Mouse (Mus musculus): Measurements from ENCODE around the gene Papss2. TPM values are rescaled to one million over a fixed set of nuclear protein-coding genes. Genes with fewer than 3 reads are reported as not detected.

The Papss2 gene
- 11.0 and 13.0 TPM in 2 replicates for polyA plus RNA-seq (2015; fragmentation: Nextera tagmentation; extraction: Ambion mirVana)

DNA sequence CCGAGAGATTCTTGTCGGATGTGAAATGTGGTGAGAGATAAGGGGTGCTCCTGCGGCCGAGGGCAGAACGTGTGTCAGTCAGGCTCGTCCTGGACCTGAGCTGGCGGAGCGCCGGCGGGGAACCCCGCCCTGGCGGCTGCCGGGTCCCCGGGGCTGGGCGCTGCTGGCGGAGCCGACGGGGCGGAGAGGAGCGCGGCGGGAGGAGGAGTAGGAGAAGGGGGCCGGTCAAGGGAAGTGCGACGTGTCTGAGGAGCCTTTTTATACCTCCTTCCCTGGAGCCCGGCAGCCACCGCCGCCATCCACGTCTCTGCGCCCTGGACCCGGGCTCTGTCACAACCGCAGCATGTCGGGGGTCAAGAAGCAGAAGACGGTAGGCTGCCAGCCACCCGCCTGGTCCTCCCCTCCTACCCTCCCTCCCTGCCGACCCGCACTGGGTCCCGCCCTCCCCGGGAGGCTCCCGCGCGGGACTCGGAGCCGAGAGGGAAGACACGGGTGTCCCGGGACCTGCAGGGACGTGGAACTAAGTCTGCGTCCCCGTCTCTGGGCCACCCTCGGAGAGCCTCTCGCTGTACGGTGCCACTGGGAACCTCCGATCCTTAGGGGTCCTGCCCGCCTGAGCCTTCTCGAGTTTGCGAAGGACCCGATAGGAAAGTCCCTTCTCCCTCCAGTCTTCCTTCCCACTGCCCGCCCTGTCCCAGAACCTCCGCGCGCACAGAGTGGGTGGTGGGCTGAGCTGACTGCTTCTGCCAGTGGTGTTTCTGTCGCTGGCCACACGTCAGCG is at the start of gene Papss2:
Gene Papss2, plus strand, starts transcription at position 285 of the 781 bp plus-strand sequence.
- peak; percentile 89 for ATAC-seq (ENCODE audit: insufficient read depth, low FRiP score)
- under 1% methylated on average over 62 of the region's 64 CpGs for WGBS
- H3K4me2 ChIP-seq (ENCODE audit: low read depth, low read length) = peak within 1 kb of the TSS; percentile 80
- no peaks in the 10 kb centered on the region for H3K36me3 ChIP-seq (ENCODE audit: control insufficient read depth, insufficient read depth, low read length)
- no peaks in the 10 kb centered on the region for H3K9me3 ChIP-seq (replicated peaks; ENCODE audit: control insufficient read depth, low read length)
- H3K9ac ChIP-seq (ENCODE audit: low read length) = peak within 1 kb of the TSS; percentile 85
- H3K4me3 ChIP-seq (replicated peaks; ENCODE audit: low read length) = peak within 1 kb of the TSS; percentile 75
- H3K4me1 ChIP-seq (ENCODE audit: control insufficient read depth, insufficient read depth, low read length) = peaks cover 4% of the 10 kb centered on the region; the same call in 1 of the 2 replicates
- H3K27me3 ChIP-seq (ENCODE audit: control insufficient read depth, insufficient read depth, low read length) = no peaks in the 10 kb centered on the region
- H3K27ac ChIP-seq (ENCODE audit: low read length) = no peak within 1 kb of the TSS

DNA sequence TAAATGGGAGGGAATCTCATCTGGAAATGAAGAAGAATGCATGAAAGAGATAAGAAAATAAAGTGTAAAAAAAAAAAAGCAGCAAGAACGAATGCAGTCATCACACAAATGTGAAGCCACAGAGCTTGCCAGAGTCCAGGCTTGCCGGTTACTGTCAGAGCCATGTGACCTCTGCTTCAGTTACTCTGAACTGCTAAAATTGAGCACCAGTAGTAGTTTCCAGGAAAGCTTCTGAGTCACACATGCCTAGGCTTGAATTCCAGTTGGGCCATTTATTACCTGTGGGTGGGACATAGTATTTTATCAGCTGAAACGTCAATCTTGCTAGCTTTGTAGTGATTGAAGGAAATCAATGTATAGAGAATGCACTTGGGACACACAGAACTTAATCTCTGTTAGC is 48.2 kb upstream of the Papss2 start:
- H3K9me3 ChIP-seq (replicated peaks; ENCODE audit: control insufficient read depth, low read length) = no peaks in the 10 kb centered on the region
- H3K36me3 ChIP-seq (ENCODE audit: control insufficient read depth, insufficient read depth, low read length) = no peaks in the 10 kb centered on the region
- H3K27me3 ChIP-seq (ENCODE audit: control insufficient read depth, insufficient read depth, low read length) = no peaks in the 10 kb centered on the region
- H3K4me2 ChIP-seq (ENCODE audit: low read depth, low read length) = no peak overlapping the region
- ATAC-seq (ENCODE audit: insufficient read depth, low FRiP score) = peak; percentile 68
- H3K4me3 ChIP-seq (replicated peaks; ENCODE audit: low read length) = no peak overlapping the region
- no peak overlapping the region; the same call in 1 of the 2 replicates for H3K27ac ChIP-seq (ENCODE audit: low read length)
- 53% methylated on average over 3 of the region's 3 CpGs for WGBS
- H3K4me1 ChIP-seq (ENCODE audit: control insufficient read depth, insufficient read depth, low read length) = peaks cover 3% of the 10 kb centered on the region; the same call in 1 of the 2 replicates
- H3K9ac ChIP-seq (ENCODE audit: low read length) = no peak overlapping the region

- no peaks in the 10 kb centered on the region for H3K27me3 ChIP-seq (ENCODE audit: control insufficient read depth, insufficient read depth, low read length)
- H3K27ac ChIP-seq (ENCODE audit: low read length) = no peak overlapping the region
- no peak overlapping the region for H3K9ac ChIP-seq (ENCODE audit: low read length)
- peaks cover 3% of the 10 kb centered on the region; the same call in 1 of the 2 replicates for H3K4me1 ChIP-seq (ENCODE audit: control insufficient read depth, insufficient read depth, low read length)
- H3K36me3 ChIP-seq (ENCODE audit: control insufficient read depth, insufficient read depth, low read length) = no peaks in the 10 kb centered on the region
- WGBS = 80% methylated on average over 15 of the region's 15 CpGs
- ATAC-seq (ENCODE audit: insufficient read depth, low FRiP score) = no peak
- H3K4me2 ChIP-seq (ENCODE audit: low read depth, low read length) = no peak overlapping the region
- H3K4me3 ChIP-seq (replicated peaks; ENCODE audit: low read length) = no peak overlapping the region
- H3K9me3 ChIP-seq (replicated peaks; ENCODE audit: control insufficient read depth, low read length) = no peaks in the 10 kb centered on the region
Measured at GRCm38 (mm10) chr19:32548202-32548601, 47.4 kb upstream of the Papss2 start.

GRCm38 (mm10) chr19:32550446-32550845 is 45.1 kb upstream of the Papss2 start:
- no peak overlapping the region for H3K9ac ChIP-seq (ENCODE audit: low read length)
- no peaks in the 10 kb centered on the region for H3K27me3 ChIP-seq (ENCODE audit: control insufficient read depth, insufficient read depth, low read length)
- 41% methylated on average over 5 of the region's 5 CpGs for WGBS
- no peak overlapping the region for H3K4me3 ChIP-seq (replicated peaks; ENCODE audit: low read length)
- no peak; the same call in 1 of the 2 replicates for ATAC-seq (ENCODE audit: insufficient read depth, low FRiP score)
- H3K4me2 ChIP-seq (ENCODE audit: low read depth, low read length) = no peak overlapping the region
- no peaks in the 10 kb centered on the region for H3K9me3 ChIP-seq (replicated peaks; ENCODE audit: control insufficient read depth, low read length)
- H3K36me3 ChIP-seq (ENCODE audit: control insufficient read depth, insufficient read depth, low read length) = no peaks in the 10 kb centered on the region
- peak overlapping the region; percentile 25; the same call in 1 of the 2 replicates for H3K27ac ChIP-seq (ENCODE audit: low read length)
- peaks cover 3% of the 10 kb centered on the region; the same call in 1 of the 2 replicates for H3K4me1 ChIP-seq (ENCODE audit: control insufficient read depth, insufficient read depth, low read length)

DNA sequence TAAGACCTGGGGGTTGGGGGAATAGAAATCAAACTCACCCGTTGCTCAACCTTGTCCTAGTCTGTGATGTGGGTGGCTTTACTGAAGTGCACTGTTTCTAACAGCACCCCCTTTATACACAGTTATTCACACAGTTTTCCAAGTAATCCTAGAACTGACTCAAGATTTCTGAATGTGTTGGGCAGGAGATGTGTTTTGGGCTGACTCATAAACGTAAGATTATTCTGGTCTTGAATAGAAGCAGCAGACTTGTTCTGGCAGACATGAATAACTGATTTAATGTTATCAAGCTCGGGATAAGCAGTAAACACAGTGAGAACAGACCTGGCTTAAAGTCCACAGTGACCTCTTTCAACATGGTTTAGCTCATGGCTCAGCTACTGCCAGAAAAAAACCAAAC is 44.1 kb upstream of the Papss2 start:
- Histone ChIP-seq H3K27ac (ENCODE audit: low read length) (peak overlapping the region; percentile 36; the same call in 1 of the 2 replicates), H3K4me2 (ENCODE audit: low read depth, low read length) (0 out of 2 replicates have a peak overlapping the region, but pooled peaks have one; percentile 1), H3K9me3 (replicated peaks; ENCODE audit: control insufficient read depth, low read length) (no peaks in the 10 kb centered on the region), H3K9ac (ENCODE audit: low read length) (no peak overlapping the region), H3K4me3 (replicated peaks; ENCODE audit: low read length) (no peak overlapping the region), H3K4me1 (ENCODE audit: control insufficient read depth, insufficient read depth, low read length) (peaks cover 3% of the 10 kb centered on the region; the same call in 1 of the 2 replicates), H3K36me3 (ENCODE audit: control insufficient read depth, insufficient read depth, low read length) (no peaks in the 10 kb centered on the region), H3K27me3 (ENCODE audit: control insufficient read depth, insufficient read depth, low read length) (no peaks in the 10 kb centered on the region)
- WGBS = 36% methylated on average over 3 of the region's 3 CpGs
- no peak for ATAC-seq (ENCODE audit: insufficient read depth, low FRiP score)

- H3K4me3 ChIP-seq (replicated peaks; ENCODE audit: low read length) = no peak overlapping the region
- no peaks in the 10 kb centered on the region for H3K36me3 ChIP-seq (ENCODE audit: control insufficient read depth, insufficient read depth, low read length)
- no peak overlapping the region for H3K4me2 ChIP-seq (ENCODE audit: low read depth, low read length)
- no peak for ATAC-seq (ENCODE audit: insufficient read depth, low FRiP score)
- no peaks in the 10 kb centered on the region for H3K9me3 ChIP-seq (replicated peaks; ENCODE audit: control insufficient read depth, low read length)
- H3K27me3 ChIP-seq (ENCODE audit: control insufficient read depth, insufficient read depth, low read length) = no peaks in the 10 kb centered on the region
- no peak overlapping the region for H3K9ac ChIP-seq (ENCODE audit: low read length)
- WGBS = 51% methylated on average over 1 of the region's 1 CpGs
- H3K27ac ChIP-seq (ENCODE audit: low read length) = 0 out of 2 replicates have a peak overlapping the region, but pooled peaks have one; percentile 37
- H3K4me1 ChIP-seq (ENCODE audit: control insufficient read depth, insufficient read depth, low read length) = peaks cover 3% of the 10 kb centered on the region; the same call in 1 of the 2 replicates
Measured at GRCm38 (mm10) chr19:32552106-32552505, 43.5 kb upstream of the Papss2 start.

- 77% methylated on average over 3 of the region's 3 CpGs for WGBS
- Histone ChIP-seq H3K27me3 (ENCODE audit: control insufficient read depth, insufficient read depth, low read length) (no peaks in the 10 kb centered on the region), H3K9ac (ENCODE audit: low read length) (no peak overlapping the region), H3K4me3 (replicated peaks; ENCODE audit: low read length) (no peak overlapping the region), H3K36me3 (ENCODE audit: control insufficient read depth, insufficient read depth, low read length) (no peaks in the 10 kb centered on the region), H3K4me1 (ENCODE audit: control insufficient read depth, insufficient read depth, low read length) (peaks cover 3% of the 10 kb centered on the region; the same call in 1 of the 2 replicates), H3K27ac (ENCODE audit: low read length) (no peak overlapping the region), H3K9me3 (replicated peaks; ENCODE audit: control insufficient read depth, low read length) (no peaks in the 10 kb centered on the region), H3K4me2 (ENCODE audit: low read depth, low read length) (no peak overlapping the region)
- ATAC-seq (ENCODE audit: insufficient read depth, low FRiP score) = no peak
Measured at GRCm38 (mm10) chr19:32553310-32553709, 42.3 kb upstream of the Papss2 start.

DNA sequence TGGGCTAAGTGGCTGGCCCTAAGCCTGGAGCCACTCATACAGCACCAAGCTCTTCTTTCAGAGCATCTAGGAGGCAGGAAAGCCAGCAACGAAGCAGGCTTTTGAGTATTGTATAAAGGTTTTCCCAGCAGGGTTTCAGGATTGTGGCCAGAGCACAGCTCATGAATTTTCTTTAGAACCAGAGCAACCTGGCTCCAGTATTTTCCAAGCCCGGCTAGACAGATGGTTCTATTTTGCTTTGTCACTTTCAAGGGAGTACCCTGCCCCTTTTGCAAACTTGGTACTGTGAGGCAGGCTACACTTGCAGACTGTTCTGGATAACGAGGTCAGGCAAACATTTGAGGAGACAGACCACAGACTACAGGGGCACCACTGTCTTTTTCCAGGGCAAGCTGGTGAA is 40.3 kb upstream of the Papss2 start:
- ATAC-seq (ENCODE audit: insufficient read depth, low FRiP score) = no peak
- no peaks in the 10 kb centered on the region for H3K9me3 ChIP-seq (replicated peaks; ENCODE audit: control insufficient read depth, low read length)
- 42% methylated on average over 3 of the region's 3 CpGs for WGBS

GRCm38 (mm10) chr19:32567025-32567424 is 28.6 kb upstream of the Papss2 start:
- no peak overlapping the region for H3K9ac ChIP-seq (ENCODE audit: low read length)
- no peak overlapping the region for H3K4me2 ChIP-seq (ENCODE audit: low read depth, low read length)
- H3K27ac ChIP-seq (ENCODE audit: low read length) = no peak overlapping the region
- no peaks in the 10 kb centered on the region for H3K27me3 ChIP-seq (ENCODE audit: control insufficient read depth, insufficient read depth, low read length)
- H3K4me3 ChIP-seq (replicated peaks; ENCODE audit: low read length) = no peak overlapping the region
- no peak for ATAC-seq (ENCODE audit: insufficient read depth, low FRiP score)
- 63% methylated on average over 8 of the region's 8 CpGs for WGBS
- H3K36me3 ChIP-seq (ENCODE audit: control insufficient read depth, insufficient read depth, low read length) = no peaks in the 10 kb centered on the region
- H3K9me3 ChIP-seq (replicated peaks; ENCODE audit: control insufficient read depth, low read length) = no peaks in the 10 kb centered on the region
- no peaks in the 10 kb centered on the region for H3K4me1 ChIP-seq (ENCODE audit: control insufficient read depth, insufficient read depth, low read length)

More for the DNA sequence above, 40.3 kb upstream of the Papss2 start:
- no peaks in the 10 kb centered on the region for H3K36me3 ChIP-seq (ENCODE audit: control insufficient read depth, insufficient read depth, low read length)
- H3K27ac ChIP-seq (ENCODE audit: low read length) = no peak overlapping the region
- no peak overlapping the region for H3K4me3 ChIP-seq (replicated peaks; ENCODE audit: low read length)
- H3K27me3 ChIP-seq (ENCODE audit: control insufficient read depth, insufficient read depth, low read length) = no peaks in the 10 kb centered on the region
- H3K4me1 ChIP-seq (ENCODE audit: control insufficient read depth, insufficient read depth, low read length) = peaks cover 2% of the 10 kb centered on the region; the same call in 1 of the 2 replicates
- H3K4me2 ChIP-seq (ENCODE audit: low read depth, low read length) = no peak overlapping the region
- no peak overlapping the region for H3K9ac ChIP-seq (ENCODE audit: low read length)

Measured in stomach, embryonic 16.5 days (tissue).